Mouse (Mus musculus) layer of hippocampus, adult 2 months (tissue): Measurements from ENCODE around the gene Cct4. TPM values are rescaled to one million over a fixed set of nuclear protein-coding genes. Genes with fewer than 3 reads are reported as not detected.
A peak's percentile ranks its signal among the peaks of the same experiment; 100 is the strongest.

Experiments
- DNase-seq, 2 experiments: peaks; one replicate each; pipeline ENCODE4 v3.0.0; 2022; ENCODE audit warnings: low spot score in 2 of 2
- H3K27ac ChIP-seq: fragments of 200-600 bp; 2 replicates; pipeline ENCODE4 v1.8.1; 2022
- H3K4me3 ChIP-seq: fragments of 200-600 bp; 2 replicates; pipeline ENCODE4 v1.8.1; 2022; ENCODE audit warnings: mild to moderate bottlenecking
- CTCF ChIP-seq: fragments of 200-600 bp; conservative IDR thresholded peaks from 2 replicates; pipeline ENCODE4 v1.8.1; 2022; ENCODE audit warnings: antibody characterized with exemption, mild to moderate bottlenecking, moderate library complexity
- total RNA-seq, 2 experiments: library from RNA; stranded (reverse); gene quantifications; 2 replicates each; pipeline ENCODE4 v1.2.3; 2021

The Cct4 gene
- total RNA-seq, 2 experiments from 2014 or later = 100 TPM

GRCm38 (mm10) chr11:23017943-23018342 lies 27.6 kb downstream of the Cct4 start:
- no peak for TF ChIP-seq CTCF
- H3K27ac ChIP-seq = no peak overlapping the region
- H3K4me3 ChIP-seq = no peak overlapping the region
- no peak for DNase-seq

- TF ChIP-seq CTCF = no peak
- H3K27ac ChIP-seq = no peak overlapping the region
- H3K4me3 ChIP-seq = no peak overlapping the region
- DNase-seq = no peak
Observed at GRCm38 (mm10) chr11:23020116-23020770, 29.9 kb downstream of the Cct4 start.

- DNase-seq = no peak
- no peak overlapping the region for H3K27ac ChIP-seq
- TF ChIP-seq CTCF = no peak
- H3K4me3 ChIP-seq = no peak overlapping the region
Observed at GRCm38 (mm10) chr11:23020841-23021240, 30.5 kb downstream of the Cct4 start.

GRCm38 (mm10) chr11:23023155-23023554 lies 32.8 kb downstream of the Cct4 start:
- no peak overlapping the region for H3K27ac ChIP-seq
- DNase-seq = no peak
- no peak for TF ChIP-seq CTCF
- no peak overlapping the region for H3K4me3 ChIP-seq

GRCm38 (mm10) chr11:23024169-23024568 lies 33.9 kb downstream of the Cct4 start:
- DNase-seq = no peak
- no peak for TF ChIP-seq CTCF

GRCm38 (mm10) chr11:23028957-23029356 lies 38.6 kb downstream of the Cct4 start:
- TF ChIP-seq CTCF = no peak
- Histone ChIP-seq H3K27ac (no peak overlapping the region), H3K4me3 (no peak overlapping the region)
- no peak for DNase-seq

More at GRCm38 (mm10) chr11:23024169-23024568, 33.9 kb downstream of the Cct4 start:
- H3K4me3 ChIP-seq = no peak overlapping the region
- no peak overlapping the region for H3K27ac ChIP-seq

GRCm38 (mm10) chr11:23029399-23029798 lies 39.1 kb downstream of the Cct4 start:
- no peak overlapping the region for H3K4me3 ChIP-seq
- H3K27ac ChIP-seq = no peak overlapping the region
- TF ChIP-seq CTCF = no peak
- DNase-seq = no peak

- DNase-seq = no peak
- TF ChIP-seq CTCF = no peak
- no peak overlapping the region for H3K4me3 ChIP-seq
- H3K27ac ChIP-seq = no peak overlapping the region
Observed at GRCm38 (mm10) chr11:23047252-23047651, 56.9 kb downstream of the Cct4 start.

- H3K4me3 ChIP-seq = peak overlapping the region; percentile 8; the same call in 1 of the 2 replicates
- no peak overlapping the region for H3K27ac ChIP-seq
- DNase-seq = no peak
- TF ChIP-seq CTCF = no peak
Observed at GRCm38 (mm10) chr11:23047663-23048582, 57.6 kb downstream of the Cct4 start.

- Histone ChIP-seq H3K4me3 (no peak overlapping the region), H3K27ac (no peak overlapping the region)
- DNase-seq = no peak
- TF ChIP-seq CTCF = no peak
Observed at GRCm38 (mm10) chr11:23049642-23050041, 59.3 kb downstream of the Cct4 start.

GRCm38 (mm10) chr11:23052353-23052752 lies 62.0 kb downstream of the Cct4 start:
- no peak for DNase-seq
- Histone ChIP-seq H3K27ac (no peak overlapping the region), H3K4me3 (no peak overlapping the region)
- no peak for TF ChIP-seq CTCF

Other genes with a start within 250 kb of the Cct4 start
- gene B3gnt2, start 129.6 kb upstream of the Cct4 start, total RNA-seq = 10 to 100 TPM; 12.8 to 18.3 TPM
- gene Zrsr1, start 18.5 kb upstream of the Cct4 start, total RNA-seq = 10 to 100 TPM; 67.3 to 67.9 TPM
- gene Gm28048, start 8.4 kb upstream of the Cct4 start, total RNA-seq = 10 to 100 TPM in 1 of 2 experiments, 1 to 10 TPM in 1; 9.3 to 11.1 TPM
- gene Commd1, start 8.1 kb upstream of the Cct4 start, total RNA-seq = 10 to 100 TPM; 51.2 to 60.4 TPM
- gene Fam161a, start 17.0 kb downstream of the Cct4 start, total RNA-seq = 1 to 10 TPM; 4.6 to 5.2 TPM